Mouse (Mus musculus) bone marrow, adult 2 months (tissue): ENCODE measurements around the gene Crocc. TPM values are rescaled to one million over a fixed set of nuclear protein-coding genes. Genes with fewer than 3 reads are reported as not detected.

Source experiments
- H3K27ac ChIP-seq: fragments of 200-500 bp; 2 replicates; pipeline ENCODE4 v1.5.1; 2012; ENCODE audit warnings: low read depth, mild to moderate bottlenecking, control low read depth, inconsistent platforms, low read length; ENCODE audit not compliant: control insufficient read depth, poor library complexity, insufficient read depth
- H3K4me1 ChIP-seq: fragments of 200-500 bp; 2 replicates; pipeline ENCODE4 v1.6.1; 2011; ENCODE audit warnings: low read length; ENCODE audit not compliant: control insufficient read depth, insufficient read depth
- H3K4me3 ChIP-seq: fragments of 200-500 bp; replicated peaks from 2 replicates; pipeline ENCODE3; 2011; ENCODE audit warnings: mild to moderate bottlenecking, low read depth, low read length, control low read depth; ENCODE audit not compliant: control insufficient read depth
- CTCF ChIP-seq: fragments of 200-500 bp; IDR thresholded peaks from 2 replicates; pipeline ENCODE4 v1.5.1; 2011; ENCODE audit warnings: low read length, control low read depth; ENCODE audit not compliant: control insufficient read depth, insufficient read depth
- POLR2A ChIP-seq: fragments of 200-500 bp; IDR thresholded peaks from 2 replicates; pipeline ENCODE4 v1.6.1; 2011; ENCODE audit warnings: low read depth, mild to moderate bottlenecking, control low read depth, low read length, borderline replicate concordance; ENCODE audit not compliant: control insufficient read depth
- WGBS: fragments of 180-500 bp; shearing (Covaris S2); methylation state at CpG from one replicate; pipeline ENCODE4 v1.1.7; 2018; 5-methylcytosine and 5-hydroxymethylcytosine counted together
- polyA plus RNA-seq: library from polyadenylated mRNA; stranded (reverse); fragments of >200 nt; gene quantifications from 2 replicates; pipeline ENCODE4 v1.2.4, GENCODE M21; 2011; ENCODE audit warnings: low replicate concordance; ENCODE audit not compliant: missing spikeins, insufficient read depth, insufficient read length

Gene Crocc
- polyA plus RNA-seq, 1 experiment: 9.6 TPM

DNA sequence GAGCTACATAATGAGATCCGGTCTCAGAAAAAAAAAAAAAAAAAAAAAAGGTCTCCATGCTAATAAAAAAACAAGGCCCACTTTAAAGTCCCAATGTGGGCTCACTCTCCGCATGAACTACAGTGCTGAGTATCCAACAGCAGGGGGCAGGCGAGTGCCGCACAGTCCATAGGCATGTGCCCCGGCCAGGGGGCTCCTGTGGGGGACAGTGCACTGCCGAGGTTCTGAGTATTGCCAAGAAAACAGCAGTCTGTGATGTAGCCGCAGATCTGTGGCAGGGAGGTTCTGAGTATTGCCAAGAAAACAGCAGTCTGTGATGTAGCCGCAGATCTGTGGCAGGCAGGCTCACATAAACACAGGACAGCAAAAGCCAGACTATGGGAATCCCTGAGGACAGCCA, 15.5 kb downstream of the Crocc start:
- Histone ChIP-seq H3K27ac (no peak overlapping the region), H3K4me3 (no peak overlapping the region), H3K4me1 (no peaks in the 10 kb centered on the region)
- WGBS: 19% methylated on average over 8 of the region's 8 CpGs
- peak; percentile 81 for TF ChIP-seq CTCF
- TF ChIP-seq POLR2A: no peak

DNA sequence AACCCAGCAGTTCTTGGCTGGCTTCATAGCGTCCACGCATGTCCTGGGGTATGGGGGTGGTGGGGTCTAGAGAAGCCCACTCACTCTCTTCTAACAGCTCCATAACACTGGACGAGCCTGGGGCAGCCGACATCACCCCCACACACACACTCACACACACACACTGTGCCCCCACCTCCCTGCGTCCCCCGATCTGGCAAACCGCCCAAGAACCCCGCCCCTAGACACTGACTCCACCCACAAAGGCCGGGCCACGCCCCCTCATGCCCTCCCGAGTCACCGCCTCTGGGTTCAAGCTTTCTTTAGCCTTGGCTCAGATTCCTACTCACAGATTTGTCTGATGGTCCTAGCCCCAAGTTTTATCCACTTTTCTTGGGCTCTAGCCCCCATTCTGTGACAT, 19.2 kb downstream of the Crocc start:
- Histone ChIP-seq H3K4me1 (no peaks in the 10 kb centered on the region), H3K4me3 (no peak overlapping the region), H3K27ac (no peak overlapping the region)
- 75% methylated on average over 12 of the region's 12 CpGs for WGBS
- no peak for TF ChIP-seq POLR2A
- no peak for TF ChIP-seq CTCF

DNA sequence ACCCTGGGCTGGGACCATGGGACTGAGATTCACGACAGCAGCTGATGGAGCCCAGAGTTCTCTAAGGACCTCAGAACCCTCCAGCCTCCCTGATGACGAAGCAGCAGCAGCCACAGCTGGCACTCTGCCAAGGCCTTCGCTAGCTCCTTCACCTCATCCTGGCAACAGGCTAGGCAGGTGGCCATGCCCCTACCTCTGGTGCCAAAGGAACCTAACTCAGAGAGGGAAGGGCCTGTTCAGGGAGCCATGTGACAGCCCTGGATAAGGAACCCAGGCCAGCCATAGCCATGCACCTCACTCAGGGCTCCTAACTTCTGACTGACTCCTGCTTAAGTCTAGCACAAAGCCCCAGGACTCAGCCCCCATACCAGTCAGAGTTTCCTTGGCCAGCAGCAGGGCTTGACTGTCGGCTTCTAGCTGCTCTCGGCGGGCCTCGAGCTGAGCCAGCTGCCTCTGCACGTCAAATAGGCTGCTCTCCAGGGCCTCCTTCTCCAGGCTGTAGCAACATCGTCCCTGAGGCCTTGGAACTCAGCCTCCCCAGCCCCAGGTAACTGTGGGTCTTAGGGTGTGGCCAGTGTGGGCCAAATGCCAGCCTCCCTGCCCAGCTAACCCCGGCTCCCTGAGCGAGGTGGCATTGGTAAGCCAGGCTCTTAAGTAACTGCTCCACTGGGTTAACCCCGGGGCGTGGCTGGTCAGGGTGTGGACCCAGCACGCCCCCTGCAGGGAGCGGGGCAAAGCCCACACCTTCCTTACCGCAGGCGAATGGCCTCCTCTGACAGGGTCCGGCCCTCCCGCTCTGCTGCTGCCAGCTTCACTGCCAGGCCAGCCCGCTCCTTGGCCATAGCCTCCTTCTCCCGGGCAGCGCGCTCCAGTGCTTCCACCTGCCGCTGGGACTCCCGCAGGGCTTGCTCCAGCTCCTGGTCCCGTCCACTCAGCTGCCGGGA, 26.5 kb downstream of the Crocc start:
- TF ChIP-seq POLR2A (no peak), CTCF (no peak)
- Histone ChIP-seq H3K4me1 (no peaks in the 10 kb centered on the region), H3K27ac (no peak overlapping the region; the same call in 1 of the 2 replicates), H3K4me3 (no peak overlapping the region)
- WGBS: 75% methylated on average over 27 of the region's 27 CpGs

DNA sequence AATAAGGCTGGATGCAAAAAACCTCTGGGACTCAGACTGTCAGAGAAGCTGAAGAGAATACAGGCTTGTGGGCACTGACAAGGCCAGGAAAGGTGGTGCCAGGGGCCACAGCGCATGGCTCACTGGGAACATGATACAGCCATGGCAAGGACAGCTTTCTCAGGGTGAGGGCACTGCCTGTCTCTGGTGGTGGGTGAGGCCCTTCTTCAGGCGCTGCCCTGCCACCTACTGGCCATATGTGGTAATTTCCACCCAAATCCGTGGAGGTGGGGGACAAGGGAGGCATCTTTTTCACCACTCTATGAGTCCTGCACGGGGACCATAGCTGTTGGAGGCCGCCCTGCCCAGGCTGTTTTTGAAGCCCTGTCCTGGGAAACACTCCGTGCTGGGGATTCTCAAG, 28.6 kb downstream of the Crocc start:
- 8% methylated on average over 6 of the region's 6 CpGs for WGBS
- TF ChIP-seq POLR2A (no peak), CTCF (peak; percentile 95)
- Histone ChIP-seq H3K4me3 (no peak overlapping the region), H3K27ac (no peak overlapping the region), H3K4me1 (no peaks in the 10 kb centered on the region)

DNA sequence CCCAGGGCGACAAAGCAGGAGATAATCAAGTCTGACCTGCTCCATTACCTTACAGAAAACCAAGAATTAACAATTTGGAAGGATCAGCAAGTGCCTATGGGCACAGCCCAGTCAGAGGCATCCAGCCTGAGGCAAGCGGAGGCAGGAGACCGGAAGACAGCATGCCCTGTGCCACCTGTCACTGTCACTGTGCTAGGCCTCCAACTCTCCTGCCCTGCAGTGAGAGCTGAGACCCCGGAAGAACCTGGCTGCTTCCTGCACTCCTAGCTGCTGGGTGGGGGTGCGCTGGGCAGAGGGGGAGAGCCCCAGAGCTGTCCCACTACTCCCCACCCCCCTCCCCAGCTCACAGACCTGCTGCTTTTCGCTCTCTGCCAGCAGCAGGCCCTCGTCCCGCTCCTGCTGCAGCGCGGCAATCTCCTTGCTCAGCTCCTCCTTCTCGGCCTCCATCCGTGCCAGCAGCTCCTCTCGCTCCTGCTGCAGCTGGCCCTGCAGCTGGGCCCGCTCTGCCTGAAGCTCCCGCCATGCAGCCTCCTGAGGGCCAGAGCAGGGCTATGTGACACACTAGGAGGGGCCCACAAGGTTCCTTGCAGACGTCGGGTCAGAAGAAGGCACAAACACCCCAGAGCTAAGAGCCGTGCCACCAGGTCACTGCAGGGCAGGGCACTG, 29.7 kb downstream of the Crocc start:
- TF ChIP-seq CTCF (no peak), POLR2A (no peak)
- 92% methylated on average over 18 of the region's 18 CpGs for WGBS
- Histone ChIP-seq H3K4me3 (no peak overlapping the region), H3K4me1 (no peaks in the 10 kb centered on the region), H3K27ac (no peak overlapping the region)

DNA sequence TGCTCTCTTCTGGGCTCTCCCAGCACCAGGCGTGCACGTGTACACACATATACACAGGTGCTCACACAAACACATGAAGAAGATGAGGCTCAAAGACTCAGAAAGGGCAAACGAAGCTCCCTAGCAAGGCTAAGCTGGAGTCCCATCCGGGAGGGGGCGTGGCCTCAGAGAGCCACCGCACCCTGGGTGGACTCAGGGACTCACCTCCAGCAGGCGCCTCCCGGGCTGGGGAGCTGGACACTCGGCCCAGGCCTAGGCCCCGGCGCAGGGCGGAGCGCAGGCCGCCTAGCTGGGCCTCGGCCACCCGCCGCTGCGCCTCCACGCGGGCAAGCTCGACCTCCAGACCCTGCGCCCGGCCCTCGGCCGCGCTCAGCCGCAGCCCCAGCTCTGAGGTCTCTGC, 35.4 kb downstream of the Crocc start:
- TF ChIP-seq CTCF (no peak), POLR2A (no peak)

DNA sequence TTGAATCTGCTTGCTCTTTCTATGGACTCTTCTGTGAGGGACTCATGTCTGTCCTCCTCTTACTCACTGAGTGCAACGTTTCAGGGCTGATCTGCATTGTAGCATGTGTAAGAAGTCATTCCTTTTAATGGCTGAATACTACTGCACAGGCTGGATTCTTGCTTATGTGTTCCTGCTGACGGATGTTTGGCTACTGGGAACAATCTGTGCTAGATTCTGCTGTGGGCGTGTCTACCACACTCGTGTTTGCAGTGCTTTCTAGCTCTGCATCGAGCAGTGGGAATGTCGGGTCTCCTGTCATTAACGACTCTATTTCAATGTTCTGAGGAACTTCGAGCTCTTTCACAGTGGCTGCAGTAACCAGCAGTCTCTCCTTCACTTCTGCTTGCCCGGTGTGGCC, 36.3 kb downstream of the Crocc start:
- WGBS: 63% methylated on average over 9 of the region's 9 CpGs
- H3K4me3 ChIP-seq: no peak overlapping the region
- H3K27ac ChIP-seq: no peak overlapping the region
- TF ChIP-seq CTCF (no peak), POLR2A (no peak)
- H3K4me1 ChIP-seq: no peaks in the 10 kb centered on the region

More for the DNA sequence above, 35.4 kb downstream of the Crocc start:
- WGBS: 95% methylated on average over 27 of the region's 27 CpGs
- Histone ChIP-seq H3K27ac (no peak overlapping the region), H3K4me3 (no peak overlapping the region), H3K4me1 (no peaks in the 10 kb centered on the region)

DNA sequence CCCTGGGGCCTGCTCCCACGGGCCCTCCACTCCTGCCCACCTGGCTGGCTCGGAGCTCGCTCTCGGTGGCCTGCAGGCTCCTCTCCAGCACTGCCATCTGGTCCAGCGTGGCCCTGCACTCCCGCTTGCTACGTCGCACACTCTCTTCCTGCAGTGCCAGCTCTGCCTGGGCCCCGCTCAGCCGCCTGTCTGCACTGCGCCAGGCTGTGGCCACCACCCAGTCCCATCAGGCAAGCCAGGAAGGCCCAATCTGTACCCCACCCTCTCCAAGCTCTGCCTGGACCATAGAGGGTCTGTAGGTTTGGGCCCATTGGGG, 38.8 kb downstream of the Crocc start:
- WGBS: 83% methylated on average over 11 of the region's 11 CpGs
- no peak overlapping the region for H3K27ac ChIP-seq

DNA sequence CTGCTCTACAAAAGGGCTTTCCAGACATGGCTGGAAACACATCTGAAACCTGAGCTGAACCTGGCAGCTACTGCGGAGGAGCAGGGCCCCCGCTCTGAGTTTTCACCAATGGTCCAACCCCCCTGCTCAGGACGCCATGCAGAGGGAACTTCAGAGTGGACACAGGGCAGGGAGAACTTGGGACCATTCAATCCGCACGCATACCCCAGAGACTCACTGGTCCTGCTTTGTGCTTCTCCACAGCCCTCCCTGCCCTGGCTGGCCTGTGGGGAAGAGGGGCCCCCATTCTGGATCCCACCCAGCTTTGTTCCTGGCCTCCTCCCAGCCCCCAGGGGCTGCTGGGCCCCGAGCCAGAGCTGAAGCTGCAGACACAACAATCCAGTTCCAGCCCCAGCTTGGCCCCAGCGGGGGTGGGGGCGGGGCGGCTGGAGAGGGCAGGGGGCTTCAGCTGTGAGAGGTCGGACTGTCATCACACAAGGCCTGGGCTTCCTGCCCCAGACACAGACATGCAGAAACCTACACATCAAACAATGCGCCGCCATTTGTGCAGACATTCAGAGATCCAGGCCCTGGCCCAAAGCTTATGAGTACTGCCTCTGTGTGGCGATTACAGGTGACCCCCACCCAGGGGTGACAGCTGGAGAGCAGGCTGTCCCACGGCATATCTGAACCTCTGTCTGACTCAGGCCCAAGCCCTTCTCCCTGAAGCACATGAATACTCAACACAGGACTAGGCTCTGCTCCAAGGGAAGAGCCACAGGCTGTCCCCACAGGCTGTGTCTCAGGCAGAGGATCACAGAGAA, 39.3 kb downstream of the Crocc start:
- WGBS: 86% methylated on average over 14 of the region's 14 CpGs

More for the DNA sequence above, 38.8 kb downstream of the Crocc start:
- TF ChIP-seq CTCF (no peak), POLR2A (no peak)
- Histone ChIP-seq H3K4me3 (no peak overlapping the region), H3K4me1 (no peaks in the 10 kb centered on the region)

More for the DNA sequence above, 39.3 kb downstream of the Crocc start:
- no peak overlapping the region for H3K27ac ChIP-seq
- TF ChIP-seq POLR2A (no peak), CTCF (no peak)
- H3K4me3 ChIP-seq: no peak overlapping the region
- H3K4me1 ChIP-seq: no peaks in the 10 kb centered on the region
